ENCODE assay signal across 25 mouse cellular contexts in genomic region chr13:98945908-98946307, GRCm38 (mm10). TPM values are rescaled to one million over a fixed set of nuclear protein-coding genes. Genes with fewer than 3 reads are reported as not detected.
DNase-seq lines count a peak whose midpoint lies in the region; ATAC-seq and TF ChIP-seq lines count a peak whose summit lies in the region.
"Had no signal": no experiment of that assay in that cellular context is flagged by ENCODE, and none has a peak within 500 bp of the region (broad histone marks: within the 10 kb centered on the region; RNA-seq: fewer than 3 reads in every experiment).

No protein-coding gene starts in this region.

- H3K27me3 ChIP-seq in kidney, embryonic 15.5 days = no peaks in the 10 kb centered on the region
- no peaks in the 10 kb centered on the region for H3K27me3 ChIP-seq in kidney, embryonic 14.5 days (ENCODE audit: control insufficient read depth, insufficient read depth, low read length)
- no peaks in the 10 kb centered on the region for H3K27me3 ChIP-seq in liver, postnatal 0 days (ENCODE audit: insufficient read depth, low read length)
- no peaks in the 10 kb centered on the region for H3K27me3 ChIP-seq in liver, embryonic 11.5 days (replicated peaks; ENCODE audit: control insufficient read depth, insufficient read depth, low read length)
- H3K27me3 ChIP-seq in Patski = no peaks in the 10 kb centered on the region
- no peaks in the 10 kb centered on the region for H3K27me3 ChIP-seq in splenic B cell, adult 2 months (ENCODE audit: control insufficient read depth, insufficient read depth, low read length, poor library complexity, severe bottlenecking)
- H3K27me3 ChIP-seq: embryonic facial prominence, embryonic 13.5 days; forebrain, embryonic 13.5 days; heart, embryonic 15.5 days had no signal

- no peak overlapping the region for H3K9ac ChIP-seq in kidney, embryonic 15.5 days
- no peak overlapping the region for H3K9ac ChIP-seq in kidney, embryonic 14.5 days (ENCODE audit: low read depth, low read length)
- H3K9ac ChIP-seq in liver, postnatal 0 days (replicated peaks) = no peak overlapping the region
- no peak overlapping the region for H3K9ac ChIP-seq in liver, embryonic 11.5 days (ENCODE audit: low read depth, low read length)
- H3K9ac ChIP-seq: embryonic facial prominence, embryonic 13.5 days; forebrain, embryonic 13.5 days; heart, embryonic 15.5 days; hindbrain, embryonic 14.5 days had no signal

- H3K27ac ChIP-seq in kidney, embryonic 15.5 days = peak overlapping the region; percentile 73
- no peak overlapping the region for H3K27ac ChIP-seq in kidney, embryonic 14.5 days (ENCODE audit: low read depth, low read length)
- peak overlapping the region; percentile 80 for H3K27ac ChIP-seq in liver, postnatal 0 days (ENCODE audit: low read depth)
- H3K27ac ChIP-seq in liver, embryonic 11.5 days (ENCODE audit: low read depth, low read length) = no peak overlapping the region
- H3K27ac ChIP-seq: embryonic facial prominence, embryonic 13.5 days; forebrain, embryonic 13.5 days; heart, adult 2 months; heart, embryonic 15.5 days; hindbrain, embryonic 10.5 days; hindbrain, embryonic 14.5 days had no signal

- peak; percentile 44; the same call in 1 of the 2 replicates for ATAC-seq in kidney, embryonic 15.5 days (replicated peaks; ENCODE audit: low FRiP score)
- no peak; the same call in 1 of the 2 replicates for ATAC-seq in kidney, embryonic 14.5 days (ENCODE audit: low FRiP score, low TSS enrichment)
- peak; percentile 10; the same call in 1 of the 2 replicates for ATAC-seq in liver, postnatal 0 days
- no peak for ATAC-seq in liver, embryonic 11.5 days (replicated peaks; ENCODE audit: low FRiP score)
- ATAC-seq in Patski = peak; percentile 44
- ATAC-seq in inflammation-experienced regulatory T-cells, adult 6 months = no peak
- ATAC-seq: forebrain, embryonic 13.5 days had no signal

- 61% methylated on average over 3 of the region's 3 CpGs for WGBS in kidney, embryonic 15.5 days
- WGBS in kidney, embryonic 14.5 days = 46% methylated on average over 3 of the region's 3 CpGs
- WGBS in liver, postnatal 0 days (ENCODE audit: insufficient replicate concordance) = 64% methylated on average over 3 of the region's 3 CpGs
- WGBS in liver, embryonic 11.5 days = 74% methylated on average over 3 of the region's 3 CpGs

- no peaks in the 10 kb centered on the region for H3K36me3 ChIP-seq in kidney, embryonic 15.5 days
- H3K36me3 ChIP-seq in kidney, embryonic 14.5 days (ENCODE audit: control insufficient read depth, insufficient read depth, low read length) = no peaks in the 10 kb centered on the region
- H3K36me3 ChIP-seq in liver, postnatal 0 days (replicated peaks; ENCODE audit: insufficient read depth, low read length) = no peaks in the 10 kb centered on the region
- H3K36me3 ChIP-seq in liver, embryonic 11.5 days (ENCODE audit: control insufficient read depth, insufficient read depth, low read length) = no peaks in the 10 kb centered on the region
- no peaks in the 10 kb centered on the region for H3K36me3 ChIP-seq in splenic B cell, adult 2 months (ENCODE audit: control insufficient read depth, insufficient read depth, low read length, poor library complexity, severe bottlenecking)
- H3K36me3 ChIP-seq: embryonic facial prominence, embryonic 13.5 days; G1E; heart, embryonic 15.5 days; hindbrain, embryonic 10.5 days had no signal

- intact Hi-C loops in heart, postnatal 36 days (cut with DNase I) = no loop called here

- DNase-seq in liver, postnatal 0 days = no peak
- DNase-seq in liver, embryonic 11.5 days (ENCODE audit: low spot score) = no peak
- DNase-seq in Patski (ENCODE audit: low read depth, low spot score) = peak; percentile 84
- peak; percentile 16 for DNase-seq in splenic B cell, adult 2 months (ENCODE audit: low read depth, low spot score)
- no peak for DNase-seq in heart, postnatal 36 days
- DNase-seq: adrenal gland, adult 8-10 months; adrenal gland, postnatal 36 days; cerebellum, adult 11 months; cerebellum, adult 8-10 months; cerebellum, postnatal 14 days; gastrocnemius, postnatal 36 days; heart, adult 2 months; heart, postnatal 14 days had no signal

- H3K4me2 ChIP-seq in kidney, embryonic 15.5 days = no peak overlapping the region
- H3K4me2 ChIP-seq in kidney, embryonic 14.5 days (replicated peaks; ENCODE audit: low read depth, low read length) = no peak overlapping the region
- no peak overlapping the region for H3K4me2 ChIP-seq in liver, postnatal 0 days (ENCODE audit: low read depth, low read length)
- H3K4me2 ChIP-seq in liver, embryonic 11.5 days = no peak overlapping the region
- H3K4me2 ChIP-seq: embryonic facial prominence, embryonic 13.5 days; forebrain, embryonic 13.5 days; heart, embryonic 11.5 days; heart, embryonic 15.5 days; hindbrain, embryonic 14.5 days had no signal

- in situ Hi-C loops in Patski (cut with MboI; ENCODE audit: low pct_unique_long_range_greater_than_20kb) = loop anchor here (5.0 kb wide), 1 partner anchor 146 kb away; no protein-coding TSS in a partner anchor

- TF ChIP-seq EP300 in liver, postnatal 0 days (IDR thresholded peaks at IDR 0.05; ENCODE audit: low read depth) = no peak

- TF ChIP-seq CTCF in liver, postnatal 0 days (IDR thresholded peaks at IDR 0.05; ENCODE audit: low read depth) = no peak
- TF ChIP-seq CTCF in Patski (IDR thresholded peaks at IDR 0.05) = no peak

- no peak overlapping the region for H3K4me3 ChIP-seq in kidney, embryonic 15.5 days (replicated peaks)
- H3K4me3 ChIP-seq in kidney, embryonic 14.5 days (ENCODE audit: low read length) = no peak overlapping the region
- no peak overlapping the region for H3K4me3 ChIP-seq in liver, postnatal 0 days (ENCODE audit: low read depth, low read length)
- H3K4me3 ChIP-seq in liver, embryonic 11.5 days (ENCODE audit: low read depth, low read length) = no peak overlapping the region
- H3K4me3 ChIP-seq: embryonic facial prominence, embryonic 13.5 days; forebrain, embryonic 13.5 days; heart, adult 2 months; heart, embryonic 15.5 days; hindbrain, embryonic 10.5 days had no signal

- H3K4me1 ChIP-seq in kidney, embryonic 15.5 days = peaks cover 32% of the 10 kb centered on the region
- H3K4me1 ChIP-seq in kidney, embryonic 14.5 days (ENCODE audit: control insufficient read depth, insufficient read depth, low read length) = peaks cover 12% of the 10 kb centered on the region
- H3K4me1 ChIP-seq in liver, postnatal 0 days (ENCODE audit: insufficient read depth) = peaks cover 26% of the 10 kb centered on the region
- peaks cover 8% of the 10 kb centered on the region for H3K4me1 ChIP-seq in liver, embryonic 11.5 days (replicated peaks; ENCODE audit: control insufficient read depth, insufficient read depth, low read length)
- H3K4me1 ChIP-seq: forebrain, embryonic 13.5 days; heart, embryonic 15.5 days had no signal

- POLR2A ChIA-PET in Patski (lab: Charles Lee) = no interaction called here

- CTCF ChIA-PET in Patski (lab: Charles Lee) = interaction anchor here (1.2 to 1.7 kb wide), 2 partner anchors 21 to 148 kb away, joined by 3 to 4 read pairs; no protein-coding TSS in a partner anchor

- H3K9me3 ChIP-seq in kidney, embryonic 15.5 days (replicated peaks) = no peaks in the 10 kb centered on the region
- no peaks in the 10 kb centered on the region for H3K9me3 ChIP-seq in kidney, embryonic 14.5 days (ENCODE audit: control insufficient read depth, low read length)
- no peaks in the 10 kb centered on the region for H3K9me3 ChIP-seq in liver, postnatal 0 days (ENCODE audit: low read length)
- no peaks in the 10 kb centered on the region for H3K9me3 ChIP-seq in liver, embryonic 11.5 days (ENCODE audit: control insufficient read depth, low read length)
- H3K9me3 ChIP-seq: embryonic facial prominence, embryonic 13.5 days; forebrain, embryonic 13.5 days; G1E; heart, embryonic 15.5 days; hindbrain, embryonic 10.5 days had no signal

RNA-seq across cellular contexts. Expression of gene Tnpo1, which starts 19.7 kb away (rescaled TPM):
- 69.0 and 77.0 TPM in 2 replicates for polyA plus RNA-seq in kidney, embryonic 15.5 days (2015; fragmentation: Nextera tagmentation; extraction: Ambion mirVana)
- polyA plus RNA-seq in kidney, embryonic 14.5 days (2014; fragmentation: Nextera tagmentation; extraction: Ambion mirVana) = 68.3 and 76.8 TPM in 2 replicates
- polyA plus RNA-seq in liver, postnatal 0 days (2015; fragmentation: Nextera tagmentation; extraction: Ambion mirVana) = 9.6 and 14.0 TPM in 2 replicates
- 32.2 and 34.9 TPM in 2 replicates for polyA plus RNA-seq in liver, embryonic 11.5 days (2014; fragmentation: Nextera tagmentation; extraction: Ambion mirVana)
- 61.7 TPM for polyA plus RNA-seq in Patski (2021)
- 10 to 100 TPM; 71.9 to 73.1 TPM for total RNA-seq in heart, postnatal 36 days (2021)
- polyA plus RNA-seq in inflammation-experienced regulatory T-cells, adult 6 months (2017; shearing (Covaris generic)) = 10 to 100 TPM; 24.5 to 35.9 (median 35.5) TPM

RNA-seq across cellular contexts. Expression of gene 1700024P04Rik, which starts 38.5 kb away (rescaled TPM):
- not detected in 2 replicates for polyA plus RNA-seq in kidney, embryonic 15.5 days (2015; fragmentation: Nextera tagmentation; extraction: Ambion mirVana)
- polyA plus RNA-seq in kidney, embryonic 14.5 days (2014; fragmentation: Nextera tagmentation; extraction: Ambion mirVana) = not detected in 2 replicates
- not detected in 2 replicates for polyA plus RNA-seq in liver, postnatal 0 days (2015; fragmentation: Nextera tagmentation; extraction: Ambion mirVana)
- polyA plus RNA-seq in liver, embryonic 11.5 days (2014; fragmentation: Nextera tagmentation; extraction: Ambion mirVana) = not detected in 2 replicates
- polyA plus RNA-seq in Patski (2021) = not detected
- total RNA-seq in heart, postnatal 36 days (2021) = not detected
- not detected for polyA plus RNA-seq in inflammation-experienced regulatory T-cells, adult 6 months (2017; shearing (Covaris generic))
- total RNA-seq: adrenal gland, adult 8-10 months; adrenal gland, postnatal 36 days; G1E; gastrocnemius, adult 8-10 months; gastrocnemius, postnatal 36 days; heart, adult 2 months; heart, postnatal 14 days had no signal
- polyA plus RNA-seq: cortical plate, adult 2 months; embryonic facial prominence, embryonic 13.5 days; forebrain, embryonic 13.5 days; G1E; heart, adult 2 months; heart, embryonic 11.5 days; heart, embryonic 15.5 days; hindbrain, embryonic 10.5 days; hindbrain, embryonic 14.5 days had no signal

Comparison
In these comparisons a context has a peak if more than half of its experiments do, and no peak if none do; other contexts are left out.
1. ATAC-seq: peak in kidney, embryonic 15.5 days (single experiment), liver, postnatal 0 days (single experiment) and Patski (single experiment); none in kidney, embryonic 14.5 days (single experiment), liver, embryonic 11.5 days (single experiment) and inflammation-experienced regulatory T-cells, adult 6 months (single experiment).
2. H3K27ac ChIP-seq: peak in kidney, embryonic 15.5 days (single experiment) and liver, postnatal 0 days (single experiment); none in kidney, embryonic 14.5 days (single experiment) and liver, embryonic 11.5 days (single experiment).
3. DNase-seq: peak in Patski (single experiment) and splenic B cell, adult 2 months (single experiment); none in liver, postnatal 0 days (single experiment), liver, embryonic 11.5 days (single experiment) and heart, postnatal 36 days (0 of 2).